Mouse (Mus musculus): ENCODE measurements around the gene Hc. TPM values are rescaled to one million over a fixed set of nuclear protein-coding genes. Genes with fewer than 3 reads are reported as not detected.
A peak's percentile ranks its signal among the peaks of the same experiment; 100 is the strongest.

Gene Hc
- total RNA-seq, 2 experiments from 2014 or later, result not detected

- no peak for ATAC-seq (replicated peaks; ENCODE audit: low FRiP score, poor library complexity, severe bottlenecking)
Measured at GRCm38 (mm10) chr2:34982906-34983698, 78.1 kb downstream of the Hc start.

GRCm38 (mm10) chr2:34982096-34982724 is 79.0 kb downstream of the Hc start:
- no peak for ATAC-seq (replicated peaks; ENCODE audit: low FRiP score, poor library complexity, severe bottlenecking)

- ATAC-seq (replicated peaks; ENCODE audit: low FRiP score, poor library complexity, severe bottlenecking), result no peak
Measured at GRCm38 (mm10) chr2:34979459-34980011, 81.7 kb downstream of the Hc start.

GRCm38 (mm10) chr2:34978226-34978625 is 83.0 kb downstream of the Hc start:
- ATAC-seq (replicated peaks; ENCODE audit: low FRiP score, poor library complexity, severe bottlenecking), result no peak

- no peak for ATAC-seq (replicated peaks; ENCODE audit: low FRiP score, poor library complexity, severe bottlenecking)
Measured at GRCm38 (mm10) chr2:34976945-34977658, 84.1 kb downstream of the Hc start.

GRCm38 (mm10) chr2:34976447-34976846 is 84.8 kb downstream of the Hc start:
- ATAC-seq (replicated peaks; ENCODE audit: low FRiP score, poor library complexity, severe bottlenecking), result no peak

GRCm38 (mm10) chr2:34973087-34973486 is 88.2 kb downstream of the Hc start:
- no peak for ATAC-seq (replicated peaks; ENCODE audit: low FRiP score, poor library complexity, severe bottlenecking)

GRCm38 (mm10) chr2:34971080-34971888 is 90.0 kb downstream of the Hc start:
- no peak for ATAC-seq (replicated peaks; ENCODE audit: low FRiP score, poor library complexity, severe bottlenecking)

- ATAC-seq (replicated peaks; ENCODE audit: low FRiP score, poor library complexity, severe bottlenecking), result no peak
Measured at GRCm38 (mm10) chr2:34970092-34970750, 91.0 kb downstream of the Hc start.

- ATAC-seq (replicated peaks; ENCODE audit: low FRiP score, poor library complexity, severe bottlenecking), result no peak
Measured at GRCm38 (mm10) chr2:34969166-34969565, 92.1 kb downstream of the Hc start.

- no peak for ATAC-seq (replicated peaks; ENCODE audit: low FRiP score, poor library complexity, severe bottlenecking)
Measured at GRCm38 (mm10) chr2:34966243-34966934, 94.8 kb downstream of the Hc start.

- no peak for ATAC-seq (replicated peaks; ENCODE audit: low FRiP score, poor library complexity, severe bottlenecking)
Measured at GRCm38 (mm10) chr2:34965806-34966205, 95.4 kb downstream of the Hc start.

- no peak for ATAC-seq (replicated peaks; ENCODE audit: low FRiP score, poor library complexity, severe bottlenecking)
Measured at GRCm38 (mm10) chr2:34965293-34965692, 95.9 kb downstream of the Hc start.

GRCm38 (mm10) chr2:34964651-34965050 is 96.6 kb downstream of the Hc start:
- no peak for ATAC-seq (replicated peaks; ENCODE audit: low FRiP score, poor library complexity, severe bottlenecking)

GRCm38 (mm10) chr2:34964230-34964629 is 97.0 kb downstream of the Hc start:
- ATAC-seq (replicated peaks; ENCODE audit: low FRiP score, poor library complexity, severe bottlenecking), result no peak

- ATAC-seq (replicated peaks; ENCODE audit: low FRiP score, poor library complexity, severe bottlenecking), result peak; percentile 59
Measured at GRCm38 (mm10) chr2:34963371-34963956, 97.8 kb downstream of the Hc start.

- no peak for ATAC-seq (replicated peaks; ENCODE audit: low FRiP score, poor library complexity, severe bottlenecking)
Measured at GRCm38 (mm10) chr2:34962893-34963292, 98.3 kb downstream of the Hc start.

- ATAC-seq (replicated peaks; ENCODE audit: low FRiP score, poor library complexity, severe bottlenecking), result no peak
Measured at GRCm38 (mm10) chr2:34962211-34962610, 99.0 kb downstream of the Hc start.

Measured in erythroid progenitor cell, adult 5-6 weeks (primary cell).